Mouse (Mus musculus) mature B cell (primary cell): ENCODE results near the gene Rab21.
"Not testable (repeated sequence)": the region's sequence is repeated elsewhere in the genome, so short reads cannot be mapped to it uniquely, and the experiment has no call there.

Experiments
- in situ Hi-C: fragments of 300-500 bp; cut with MboI; formaldehyde crosslinking; loops from 2 replicates; pipeline ENCODE4 v1.14.3; 2019

The Rab21 gene

GRCm38 (mm10) chr10:115328514-115328913, 13.1 kb upstream of the Rab21 start:
- in situ Hi-C loops, result no loop called here

GRCm38 (mm10) chr10:115323295-115323694, 7.9 kb upstream of the Rab21 start:
- in situ Hi-C loops, result no loop called here

- in situ Hi-C loops, result no loop called here
Observed at GRCm38 (mm10) chr10:115321317-115322035, 6.1 kb upstream of the Rab21 start.

- in situ Hi-C loops, result not testable (repeated sequence)
Observed at GRCm38 (mm10) chr10:115318388-115318787, 3.0 kb upstream of the Rab21 start.

DNA sequence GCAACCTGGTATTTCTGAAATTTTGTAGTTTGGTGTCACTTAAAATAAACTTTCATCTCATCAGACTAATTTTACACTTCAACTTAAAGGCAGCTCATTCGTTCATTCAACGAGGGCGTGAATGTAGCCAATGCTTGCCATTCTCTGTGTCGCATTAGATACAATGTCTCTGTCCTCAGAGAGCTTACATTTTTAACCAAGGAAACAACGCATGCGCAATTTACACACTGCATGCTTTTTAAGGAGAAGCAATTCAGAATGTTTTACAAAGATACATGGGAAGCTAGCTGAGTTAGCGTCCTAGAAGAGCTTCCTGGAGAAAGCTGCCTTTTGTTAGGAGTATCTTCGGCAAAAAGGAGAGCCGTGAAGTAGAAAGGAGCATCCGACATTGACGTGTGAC, 919 bp upstream of the Rab21 start:
- in situ Hi-C loops, result no loop called here

DNA sequence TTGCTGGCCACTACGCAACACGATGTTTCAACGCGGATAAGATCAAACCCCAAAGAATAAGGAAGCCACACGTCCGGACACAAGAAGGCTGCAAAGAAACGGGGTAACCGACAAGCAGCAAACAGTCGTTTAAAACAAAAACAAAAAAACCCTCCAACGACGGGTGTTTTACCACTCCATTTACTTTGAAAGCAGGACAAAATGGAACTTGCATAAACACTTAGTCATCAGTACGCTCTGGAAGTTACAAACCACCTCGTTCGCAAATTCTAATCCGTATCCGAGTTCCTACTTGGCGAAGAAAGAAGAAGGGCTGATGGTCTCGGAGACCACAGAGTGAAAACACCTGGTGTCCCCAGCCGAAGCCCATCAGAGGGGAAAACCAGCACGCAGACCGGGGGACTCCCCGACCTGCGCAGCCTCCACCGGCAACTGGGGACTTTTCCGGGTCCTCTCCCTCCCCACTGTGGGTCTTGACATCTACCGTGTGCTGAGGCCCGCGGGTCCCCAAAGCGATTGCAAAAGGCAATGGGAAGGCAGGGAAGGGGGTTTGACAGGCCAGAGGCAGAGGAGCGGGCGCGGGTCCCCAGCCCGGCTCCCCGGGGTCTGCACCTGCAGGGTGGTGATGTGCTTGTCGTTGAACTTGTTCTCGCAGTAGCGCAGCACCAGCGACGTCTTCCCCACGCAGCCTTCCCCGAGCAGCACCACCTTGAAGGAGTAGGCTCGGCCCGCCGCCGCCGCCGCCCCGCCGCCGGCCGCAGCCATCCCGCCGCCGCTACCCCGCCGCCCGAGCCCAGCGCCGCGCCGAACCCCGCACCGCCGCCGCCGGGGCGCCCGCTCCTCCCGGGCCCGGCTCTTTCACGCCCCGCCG, 577 bp downstream of the Rab21 start:
- in situ Hi-C loops, result no loop called here

- in situ Hi-C loops, result no loop called here
Observed at GRCm38 (mm10) chr10:115314287-115314581, 1.2 kb downstream of the Rab21 start.

DNA sequence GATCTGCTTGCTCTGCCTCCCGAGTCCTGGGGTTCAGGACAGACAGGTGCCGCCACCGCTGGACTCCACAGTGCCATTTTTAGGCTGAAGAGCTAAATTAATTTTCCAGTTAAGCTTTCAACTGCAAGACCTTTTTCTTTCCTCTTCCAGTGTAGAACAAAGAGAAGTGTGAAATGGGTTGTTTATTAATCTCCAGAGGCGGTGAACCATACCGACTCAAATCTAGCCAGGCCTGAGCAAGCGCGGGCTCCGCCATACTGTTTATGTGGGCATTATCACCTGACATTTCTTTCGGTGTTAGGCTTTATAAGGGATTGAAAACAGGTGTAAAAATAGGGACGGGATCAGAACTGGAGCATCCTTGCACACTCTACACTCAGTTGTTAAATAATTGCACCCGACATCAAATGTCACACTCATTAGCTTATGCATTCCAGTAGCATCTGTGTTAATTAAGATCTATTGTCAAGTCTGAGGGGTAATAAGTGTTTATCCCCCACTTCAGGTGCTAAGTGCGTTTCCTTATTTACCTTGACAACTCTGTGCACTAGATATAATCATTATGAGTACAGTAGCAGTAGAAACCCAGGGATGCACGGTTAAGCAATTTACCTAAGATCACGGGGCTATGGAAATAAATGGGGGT, 1.6 kb downstream of the Rab21 start:
- in situ Hi-C loops, result no loop called here

- in situ Hi-C loops, result no loop called here
Observed at GRCm38 (mm10) chr10:115312732-115313131, 2.7 kb downstream of the Rab21 start.

DNA sequence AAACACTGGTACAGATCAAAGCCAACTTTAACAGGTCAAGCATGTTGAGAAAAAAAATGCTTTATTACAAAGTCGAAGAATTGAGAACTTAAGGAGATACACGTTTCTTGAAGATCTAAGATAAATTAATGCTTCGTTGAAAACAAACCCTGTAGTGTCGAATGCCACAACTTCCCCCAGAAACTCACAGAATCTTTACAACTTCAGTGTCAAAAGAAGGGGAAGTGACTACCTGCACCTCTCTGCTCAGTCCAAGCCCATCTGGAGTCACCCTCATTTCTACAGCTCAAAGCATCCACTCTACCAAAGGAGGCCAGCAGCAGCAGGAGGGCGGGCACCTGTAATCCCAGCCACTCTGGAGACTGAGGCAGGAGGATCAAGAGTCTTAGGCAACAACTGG, 3.2 kb downstream of the Rab21 start:
- in situ Hi-C loops, result no loop called here

- in situ Hi-C loops, result no loop called here
Observed at GRCm38 (mm10) chr10:115311263-115311965, 4.0 kb downstream of the Rab21 start.

- in situ Hi-C loops, result no loop called here
Observed at GRCm38 (mm10) chr10:115309191-115309590, 6.2 kb downstream of the Rab21 start.

- in situ Hi-C loops, result no loop called here
Observed at GRCm38 (mm10) chr10:115307331-115307875, 8.0 kb downstream of the Rab21 start.

GRCm38 (mm10) chr10:115298683-115299082, 16.7 kb downstream of the Rab21 start:
- in situ Hi-C loops, result no loop called here

DNA sequence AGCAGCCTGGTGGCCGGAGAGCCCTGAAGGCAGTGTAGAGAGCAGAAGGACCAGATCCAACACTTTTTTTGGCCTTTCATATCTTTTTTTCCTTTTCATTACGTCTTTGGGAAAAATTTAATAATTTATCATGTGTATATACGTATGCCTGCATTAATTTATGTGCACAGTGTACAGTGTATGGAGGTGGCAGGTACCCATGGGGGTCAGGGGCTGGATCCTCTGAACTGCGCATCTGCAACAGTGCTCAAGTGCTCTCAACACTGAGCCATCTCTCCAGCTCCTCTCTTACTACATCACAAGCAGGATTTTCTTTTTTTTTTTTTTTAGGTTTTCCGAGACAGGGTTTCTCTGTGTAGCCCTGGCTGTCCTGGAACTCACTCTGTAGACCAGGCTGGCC, 17.8 kb downstream of the Rab21 start:
- in situ Hi-C loops, result no loop called here

DNA sequence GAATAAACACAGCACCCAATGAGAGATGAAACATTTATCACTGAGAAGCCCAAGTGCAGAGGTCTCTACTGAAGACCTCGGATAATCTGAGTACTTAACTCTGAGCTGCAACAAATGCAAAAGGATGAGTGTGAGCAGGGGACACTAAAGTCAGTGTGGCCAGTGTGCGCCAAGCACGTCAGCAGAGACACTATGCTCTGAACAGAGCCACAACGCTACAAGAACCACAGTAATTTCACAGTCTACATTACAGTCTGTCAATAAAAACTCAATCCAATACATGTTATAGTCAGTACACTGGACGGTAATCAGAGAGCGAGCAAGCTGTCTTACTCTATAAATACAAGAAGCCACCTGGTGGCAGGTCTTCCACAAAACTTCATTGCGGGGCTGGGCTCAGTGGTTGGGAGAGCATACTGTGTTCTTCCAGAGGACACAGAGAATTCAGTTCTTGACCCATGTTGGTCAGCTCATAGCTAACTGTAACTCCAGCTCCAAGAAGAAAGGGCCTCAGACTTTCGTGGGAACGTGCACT, 18.9 kb downstream of the Rab21 start:
- in situ Hi-C loops, result no loop called here

GRCm38 (mm10) chr10:115295162-115295561, 20.2 kb downstream of the Rab21 start:
- in situ Hi-C loops, result no loop called here

GRCm38 (mm10) chr10:115294715-115295114, 20.7 kb downstream of the Rab21 start:
- in situ Hi-C loops, result no loop called here

DNA sequence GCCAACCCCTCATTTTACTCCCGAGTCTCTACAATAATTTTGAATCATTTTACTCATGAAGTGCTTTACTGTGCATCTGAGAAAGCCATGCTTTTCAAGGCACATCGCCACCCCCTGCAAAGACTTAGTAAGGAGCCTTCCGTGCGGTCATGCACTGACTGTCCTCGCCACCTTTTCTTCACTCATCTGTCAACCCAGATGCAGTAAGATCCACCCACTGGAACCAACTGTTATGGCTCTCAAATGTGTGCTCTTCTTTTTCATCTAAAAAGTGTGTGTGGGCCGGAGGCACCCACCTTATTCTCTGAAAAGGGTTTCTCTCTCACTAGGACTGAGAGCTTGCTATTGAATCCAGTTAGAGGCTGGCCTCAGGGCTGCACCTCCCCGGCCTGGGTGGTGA, 21.4 kb downstream of the Rab21 start:
- in situ Hi-C loops, result no loop called here

GRCm38 (mm10) chr10:115290671-115291070, 24.7 kb downstream of the Rab21 start:
- in situ Hi-C loops, result no loop called here

DNA sequence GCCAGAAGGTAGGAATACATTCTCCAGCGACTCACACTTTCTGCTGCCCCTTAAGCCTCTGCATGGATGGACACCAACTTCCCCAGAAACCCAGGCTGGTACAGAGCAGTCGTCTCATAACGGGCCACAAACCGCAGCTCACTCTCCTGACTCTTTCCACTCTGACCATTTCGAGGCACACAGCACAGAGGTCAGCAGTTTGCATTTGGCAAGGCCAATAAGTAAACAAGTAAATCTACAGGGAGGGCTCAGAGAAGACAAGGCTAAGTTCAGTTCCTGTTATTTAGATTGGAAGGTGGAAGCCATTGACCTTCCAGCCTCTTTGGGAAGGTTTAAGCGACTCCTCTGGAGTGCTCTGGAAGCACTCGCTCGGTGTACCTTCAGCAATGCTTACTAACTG, 26.5 kb downstream of the Rab21 start:
- in situ Hi-C loops, result no loop called here

DNA sequence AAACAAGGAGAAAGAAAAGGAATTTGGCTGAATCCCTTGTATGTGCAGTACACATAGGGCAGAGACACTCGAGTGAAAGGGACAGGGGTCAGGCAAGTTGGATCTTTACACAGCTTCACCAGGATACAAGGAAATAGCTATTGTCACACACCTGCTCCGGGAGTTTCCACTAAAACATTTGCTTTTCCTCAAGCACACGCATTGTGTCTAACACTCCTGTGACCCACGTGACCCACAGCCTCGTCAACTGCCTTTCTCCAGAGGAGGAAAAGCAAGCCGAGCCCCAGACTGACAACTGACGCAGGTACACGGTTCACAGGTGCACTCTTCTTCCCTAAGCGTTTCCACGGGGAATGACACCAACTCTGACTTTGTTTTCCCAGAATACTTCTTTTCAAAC, 31.2 kb downstream of the Rab21 start:
- in situ Hi-C loops, result no loop called here
